In the genomic region with DNA sequence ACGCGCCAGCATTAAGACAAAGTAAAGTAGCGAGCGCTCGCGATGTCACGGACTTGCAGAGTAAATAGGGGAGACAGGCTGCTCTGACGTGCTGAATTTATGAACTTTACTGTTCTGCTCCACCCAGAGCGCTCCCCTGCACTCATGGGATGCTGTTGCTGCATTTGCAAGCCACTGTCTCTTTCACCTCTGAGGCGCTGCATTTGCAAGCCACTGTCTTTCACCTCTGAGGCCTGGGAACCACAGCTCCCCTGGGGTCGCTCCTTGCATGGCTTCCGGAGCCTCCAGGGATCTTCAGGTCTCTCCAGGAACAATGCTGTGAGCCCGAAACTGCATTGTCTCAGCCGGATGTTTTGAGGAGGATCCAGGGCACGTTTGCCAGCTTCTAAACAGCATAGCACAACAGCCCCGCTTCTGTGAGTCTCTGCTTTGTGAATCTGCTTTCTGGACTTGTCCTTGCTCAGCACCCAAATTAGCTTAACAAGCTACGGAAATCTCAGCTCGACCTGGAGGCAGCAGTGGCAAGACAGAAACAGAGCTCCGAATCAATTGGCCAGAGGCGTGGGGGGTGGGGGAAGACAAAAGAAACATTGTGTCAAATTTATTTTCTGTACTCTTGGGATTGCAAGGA, we compare ENCODE assay signal across 8 mouse cellular contexts.
DNase-seq lines count a peak whose midpoint lies in the region; ATAC-seq and TF ChIP-seq lines count a peak whose summit lies in the region.

No protein-coding gene starts in this region.

- no peaks in the 10 kb centered on the region for H3K9me3 ChIP-seq in kidney, postnatal 0 days (replicated peaks; ENCODE audit: low read length)
- H3K9me3 ChIP-seq in liver, embryonic 16.5 days (replicated peaks; ENCODE audit: control insufficient read depth, low read length) = no peaks in the 10 kb centered on the region

- peaks cover 12% of the 10 kb centered on the region; the same call in 1 of the 2 replicates for H3K4me1 ChIP-seq in kidney, postnatal 0 days (replicated peaks; ENCODE audit: insufficient read depth, low read length)
- no peaks in the 10 kb centered on the region; the same call in 1 of the 2 replicates for H3K4me1 ChIP-seq in liver, embryonic 16.5 days (ENCODE audit: control insufficient read depth, low read depth, low read length)

- ATAC-seq in kidney, postnatal 0 days (replicated peaks; ENCODE audit: low FRiP score, low read depth) = no peak
- no peak for ATAC-seq in liver, embryonic 16.5 days (ENCODE audit: low read depth)

- WGBS in kidney, postnatal 0 days = under 1% methylated on average over 20 of the region's 20 CpGs
- WGBS in liver, embryonic 16.5 days (ENCODE audit: insufficient replicate concordance) = 2% methylated on average over 20 of the region's 20 CpGs

- no peaks in the 10 kb centered on the region for H3K27me3 ChIP-seq in kidney, postnatal 0 days (ENCODE audit: insufficient read depth, low read length)
- H3K27me3 ChIP-seq in liver, embryonic 16.5 days (ENCODE audit: control insufficient read depth, insufficient read depth, low read depth, low read length) = peaks cover 8% of the 10 kb centered on the region

- DNase-seq in adrenal gland, postnatal 10 days = peak; percentile 12
- DNase-seq in adrenal gland, adult 8-10 months = no peak
- peak; percentile 35 for DNase-seq in cerebellum, adult 9-10 months
- DNase-seq in frontal cortex, postnatal 36 days (ENCODE audit: low spot score in 2 of 2) = peak; percentile 40 to 42
- peak; percentile 14 for DNase-seq in kidney, postnatal 0 days (ENCODE audit: low spot score)
- DNase-seq in retina, postnatal 1 day = peak; percentile 64
- no peak for DNase-seq in spleen, adult 12 weeks (ENCODE audit: low spot score)

- peak overlapping the region; percentile 40 for H3K4me3 ChIP-seq in kidney, postnatal 0 days (replicated peaks; ENCODE audit: low read depth, low read length)
- peak overlapping the region; percentile 21 for H3K4me3 ChIP-seq in liver, embryonic 16.5 days (ENCODE audit: low read depth, low read length)

- H3K27ac ChIP-seq in kidney, postnatal 0 days = no peak overlapping the region
- no peak overlapping the region for H3K27ac ChIP-seq in liver, embryonic 16.5 days (ENCODE audit: low read length)

- H3K9ac ChIP-seq in kidney, postnatal 0 days (ENCODE audit: low read depth, low read length) = peak overlapping the region; percentile 47; the same call in 1 of the 2 replicates
- no peak overlapping the region for H3K9ac ChIP-seq in liver, embryonic 16.5 days (ENCODE audit: low read depth, low read length)

- H3K4me2 ChIP-seq in kidney, postnatal 0 days (ENCODE audit: low read length) = peak overlapping the region; percentile 76
- H3K4me2 ChIP-seq in liver, embryonic 16.5 days (ENCODE audit: low read depth, low read length) = peak overlapping the region; percentile 50

- TF ChIP-seq CTCF in kidney, postnatal 0 days (IDR thresholded peaks at IDR 0.05; ENCODE audit: low read depth) = no peak

- no peaks in the 10 kb centered on the region for H3K36me3 ChIP-seq in kidney, postnatal 0 days (ENCODE audit: insufficient read depth, low read length)
- no peaks in the 10 kb centered on the region for H3K36me3 ChIP-seq in liver, embryonic 16.5 days (ENCODE audit: control insufficient read depth, insufficient read depth)

Comparison
In these comparisons a context has a peak if more than half of its experiments do, and no peak if none do; other contexts are left out.
1. DNase-seq: peak in adrenal gland, postnatal 10 days (single experiment), cerebellum, adult 9-10 months (single experiment), frontal cortex, postnatal 36 days (2 of 2), kidney, postnatal 0 days (single experiment) and retina, postnatal 1 day (single experiment); none in adrenal gland, adult 8-10 months (single experiment) and spleen, adult 12 weeks (single experiment).